Mouse (Mus musculus) fibroblast of lung, adult 2 months (primary cell): ENCODE measurements around the gene Fstl3.

Experiments
- DNase-seq: peaks from one replicate; pipeline ENCODE4 v3.0.0-alpha.2; 2011; ENCODE audit warnings: low read depth

The Fstl3 gene

DNA sequence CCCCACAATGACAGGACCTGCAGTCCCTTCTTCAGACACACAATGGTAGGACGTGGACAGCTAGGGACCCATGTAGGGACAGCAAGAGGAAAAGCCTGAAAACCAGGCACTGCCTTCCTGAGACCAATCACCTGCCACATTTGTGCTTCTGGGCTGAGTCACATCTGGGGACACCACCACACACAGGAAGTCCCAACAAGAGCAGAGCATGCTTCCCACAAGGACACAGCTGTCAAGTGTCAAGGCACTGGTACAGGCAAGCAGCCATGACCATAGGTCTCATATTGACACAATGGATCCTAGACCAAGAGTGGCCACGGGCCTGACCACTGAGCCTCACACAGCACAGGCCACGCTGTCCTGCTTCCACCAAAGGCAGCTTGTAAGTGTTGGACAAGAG lies 14.2 kb upstream of the Fstl3 start:
- no peak for DNase-seq

DNA sequence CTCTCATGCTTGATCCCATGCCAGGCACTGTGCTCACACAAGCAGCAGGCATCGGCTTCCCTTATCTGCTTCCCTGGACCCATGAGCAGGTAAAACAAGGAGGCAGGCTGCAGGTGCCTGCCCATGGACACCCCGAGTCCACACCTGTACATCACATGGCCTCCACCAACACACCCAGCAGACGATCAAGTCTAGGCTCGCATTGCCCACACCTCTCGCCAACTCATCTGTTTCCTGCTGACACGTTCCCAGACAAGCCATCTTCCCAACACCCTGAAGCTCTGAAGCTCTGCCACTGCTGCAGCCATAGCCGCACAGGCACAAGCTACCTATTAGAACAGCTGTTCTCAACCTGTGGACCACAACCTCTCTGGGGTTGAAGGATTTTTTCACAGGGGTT lies 12.8 kb upstream of the Fstl3 start:
- no peak for DNase-seq

- no peak for DNase-seq
Observed at GRCm38 (mm10) chr10:79765228-79765745, 11.8 kb upstream of the Fstl3 start.

DNA sequence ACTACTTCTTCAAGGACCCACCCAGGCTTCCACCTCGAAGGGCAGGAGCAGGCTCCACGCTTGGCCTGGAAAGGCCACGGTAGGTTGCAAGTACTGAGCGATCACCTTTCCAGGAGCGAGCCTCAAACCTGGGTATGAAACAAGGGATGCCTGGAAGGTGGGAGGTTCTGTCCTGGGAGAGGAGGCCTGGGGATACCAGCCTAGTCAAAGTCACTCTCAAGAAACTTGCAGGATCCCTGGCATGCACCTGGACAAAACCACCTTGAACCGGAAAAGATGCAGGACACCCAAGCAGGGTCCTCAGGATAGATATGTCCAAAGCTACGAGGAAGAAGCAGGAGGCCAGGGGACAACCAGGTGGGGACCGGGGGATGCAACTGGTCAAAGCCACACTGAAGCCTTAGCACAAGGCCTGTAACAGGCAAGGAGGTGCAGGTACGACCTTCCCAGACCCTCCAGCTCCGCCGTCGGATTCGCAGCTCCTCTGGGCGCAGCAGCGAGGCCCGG lies 11.0 kb upstream of the Fstl3 start:
- no peak for DNase-seq

DNA sequence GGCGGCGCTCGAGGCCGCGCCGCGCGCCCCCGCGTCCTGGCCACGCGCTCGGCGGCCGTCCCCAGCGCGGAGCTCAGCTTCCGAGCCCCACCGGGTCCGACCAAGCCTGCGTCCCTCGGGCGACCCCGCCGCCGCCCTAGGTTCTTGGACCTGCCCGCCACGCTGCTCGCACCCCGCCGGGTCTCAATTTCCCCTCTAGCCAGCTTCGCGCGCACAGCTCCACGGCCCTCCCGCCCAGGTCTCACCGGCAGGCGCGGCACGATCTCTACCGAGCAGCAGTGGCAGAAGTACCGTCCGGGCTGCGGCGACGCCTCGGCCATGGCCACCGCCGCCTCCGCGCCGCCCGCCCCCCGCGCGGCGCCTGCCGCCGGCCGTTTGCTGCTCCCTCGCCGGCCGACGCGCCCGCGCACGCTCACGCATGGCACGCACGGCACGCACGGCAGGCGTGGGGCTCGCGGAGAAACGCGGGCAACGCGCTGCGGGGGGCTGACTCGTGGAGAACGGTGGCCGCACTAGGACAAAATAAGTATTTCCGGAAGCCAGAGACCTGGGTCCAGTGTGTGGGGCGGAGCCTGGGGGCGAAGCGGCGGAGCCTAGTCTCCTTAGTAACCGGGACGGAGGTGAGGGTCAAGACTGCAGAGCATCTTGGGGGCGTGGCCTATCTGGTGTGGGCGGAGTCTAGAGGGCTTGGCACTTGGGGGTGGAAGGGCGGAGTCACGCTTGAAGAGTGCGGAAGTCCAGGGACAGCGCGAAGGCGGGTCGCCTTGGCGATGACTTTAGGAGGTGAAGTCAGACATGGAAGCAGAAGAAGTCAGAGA lies 10.4 kb upstream of the Fstl3 start, which contains the start of gene Rnf126:
Rnf126 (minus strand) TSS at position 445 of the 818 bp plus-strand sequence.
- DNase-seq, result peak; percentile 99

DNA sequence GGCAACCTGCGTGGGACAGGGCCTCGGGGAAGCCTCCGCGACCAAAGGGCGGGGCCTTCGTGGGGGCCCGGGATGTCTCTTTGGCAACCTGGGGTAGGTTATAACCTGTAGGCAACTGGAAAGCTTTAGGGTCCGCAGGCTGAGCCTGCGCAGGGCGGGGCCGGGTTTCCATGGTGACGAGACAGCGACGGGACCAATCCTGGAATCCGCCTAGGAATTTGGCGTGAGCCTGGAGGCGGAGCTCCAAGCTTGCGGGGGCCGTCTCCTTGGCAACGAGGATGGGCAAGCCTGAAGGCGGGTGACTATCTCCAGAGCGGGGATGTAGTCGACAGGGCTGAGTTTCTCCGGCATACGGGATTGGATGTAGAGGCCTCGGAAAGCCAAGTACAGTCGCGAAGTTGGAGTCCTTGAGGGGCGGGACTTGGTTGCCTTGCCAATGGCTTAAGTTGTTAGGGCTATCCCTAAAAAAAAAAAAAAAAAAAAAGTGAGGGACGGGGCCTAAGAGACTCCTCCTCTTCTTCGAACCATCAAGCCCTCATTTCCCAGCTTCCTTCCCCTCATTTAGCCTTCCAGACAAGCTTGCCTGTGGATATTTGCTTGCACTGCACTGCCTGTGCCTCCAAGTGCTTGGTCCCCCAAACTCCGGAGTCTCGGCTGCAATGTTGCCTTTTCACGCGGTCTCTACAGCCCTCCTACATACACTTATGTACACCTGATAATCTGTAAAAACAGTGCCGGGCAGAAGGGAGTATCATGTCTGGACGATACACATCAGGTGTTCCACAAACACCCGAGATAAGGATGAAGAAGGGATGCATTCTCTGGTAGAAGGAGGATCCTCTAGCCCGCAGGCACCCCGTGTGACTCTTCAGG lies 9.5 kb upstream of the Fstl3 start:
- DNase-seq, result peak; percentile 82

GRCm38 (mm10) chr10:79768400-79768799 lies 8.7 kb upstream of the Fstl3 start:
- peak; percentile 22 for DNase-seq

GRCm38 (mm10) chr10:79769329-79769728 lies 7.7 kb upstream of the Fstl3 start:
- DNase-seq, result no peak

DNA sequence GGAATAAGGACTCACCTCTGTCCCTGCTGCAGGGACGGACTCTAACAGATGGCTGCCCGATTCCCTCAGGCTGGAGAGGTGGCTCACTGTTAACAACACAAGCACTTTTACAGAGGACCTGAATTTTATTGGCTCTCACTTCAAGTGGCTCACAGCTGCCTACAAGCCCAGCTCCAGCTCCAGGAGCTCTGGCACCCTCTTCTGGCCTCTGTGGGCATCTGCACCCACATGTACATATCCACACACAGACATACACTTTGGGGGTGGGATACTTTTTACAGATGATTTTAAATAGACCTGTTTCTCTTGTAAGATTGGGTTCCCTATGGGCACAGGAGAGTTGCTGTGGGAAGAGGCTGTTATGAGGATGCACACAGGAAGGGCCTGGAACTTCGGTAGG lies 4.8 kb upstream of the Fstl3 start:
- no peak for DNase-seq

DNA sequence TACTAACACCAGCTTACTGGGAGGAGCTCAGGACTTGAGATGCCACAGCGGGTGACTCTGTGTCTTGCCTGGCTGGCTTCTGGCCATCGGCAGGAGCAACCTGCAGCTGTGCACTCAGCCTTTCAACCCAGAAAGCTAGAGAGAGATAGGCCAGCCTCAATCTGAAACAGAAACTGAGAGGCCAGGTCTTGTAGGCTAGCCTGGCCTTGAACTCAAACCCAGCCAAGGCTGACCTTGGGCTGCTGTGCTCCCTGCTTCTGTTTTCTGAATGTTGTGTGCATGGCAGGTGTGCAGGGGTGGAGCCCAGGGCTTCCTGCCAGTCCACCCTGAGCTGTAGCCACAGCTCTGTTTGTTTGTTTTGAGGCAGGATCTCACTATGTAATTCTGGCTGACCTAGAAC lies 3.9 kb upstream of the Fstl3 start:
- DNase-seq, result no peak

DNA sequence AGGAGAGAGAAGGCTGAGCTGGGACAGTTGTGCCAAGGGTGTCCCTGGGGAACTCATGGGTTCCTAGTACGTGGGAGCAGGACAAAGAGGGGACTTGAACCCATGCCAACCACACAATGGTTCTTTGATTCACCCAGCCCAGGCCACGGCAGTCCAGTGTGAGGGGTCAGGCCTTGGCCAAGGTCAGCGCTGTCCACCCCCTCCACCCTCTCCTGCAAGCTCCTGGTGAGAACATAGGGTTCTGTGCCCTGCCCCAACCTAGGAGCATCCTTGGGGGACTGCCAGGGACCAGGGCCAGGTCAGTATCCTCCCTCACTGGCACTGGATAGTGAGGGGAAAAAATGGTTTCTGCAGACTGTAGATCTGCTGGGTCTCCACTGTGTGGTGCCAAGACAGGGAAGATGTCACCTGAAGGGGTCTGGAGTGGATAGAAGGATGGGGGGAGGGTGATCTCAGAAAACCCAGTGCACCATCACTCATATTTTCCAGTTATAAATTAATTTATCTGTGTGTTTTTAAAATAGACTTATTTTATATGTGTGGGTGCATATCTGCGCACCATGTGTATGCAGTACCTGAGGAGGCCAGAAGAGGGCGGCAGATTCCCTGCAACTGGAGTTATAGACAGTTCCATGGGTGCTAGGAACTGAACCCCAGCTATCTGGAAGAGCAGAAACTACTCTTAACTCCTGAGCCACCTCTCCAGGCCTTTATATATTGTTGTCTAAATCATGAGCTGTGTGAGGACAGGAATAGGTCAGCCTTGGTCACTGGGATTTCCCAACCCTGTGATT lies 2.4 kb upstream of the Fstl3 start:
- DNase-seq, result no peak

DNA sequence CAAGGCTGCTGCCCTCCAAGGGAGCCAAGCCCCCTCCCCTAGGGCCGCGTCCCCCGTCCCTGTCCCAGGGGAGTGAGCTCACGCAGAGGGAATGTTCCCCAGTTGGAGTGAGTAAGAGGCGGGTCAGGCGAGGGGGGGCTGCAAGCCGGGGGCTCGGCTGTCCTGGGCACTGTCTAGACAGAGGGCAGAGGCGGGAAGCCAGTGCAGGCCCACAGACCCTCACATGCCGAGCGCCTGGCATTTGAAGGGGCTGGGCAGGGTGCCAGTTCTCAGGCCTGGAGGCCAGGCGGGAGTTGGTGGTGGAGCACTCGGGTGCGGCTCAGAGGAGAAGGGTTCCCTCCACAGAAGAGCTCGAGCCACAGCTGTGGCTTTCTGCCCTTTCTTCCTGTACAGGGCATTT lies 934 bp downstream of the Fstl3 start:
- DNase-seq, result peak; percentile 75

GRCm38 (mm10) chr10:79779193-79779592 lies 2.1 kb downstream of the Fstl3 start:
- DNase-seq, result no peak

- peak; percentile 60 for DNase-seq
Observed at GRCm38 (mm10) chr10:79779784-79780663, 3.0 kb downstream of the Fstl3 start.

GRCm38 (mm10) chr10:79780664-79781015 lies 3.6 kb downstream of the Fstl3 start:
- no peak for DNase-seq

DNA sequence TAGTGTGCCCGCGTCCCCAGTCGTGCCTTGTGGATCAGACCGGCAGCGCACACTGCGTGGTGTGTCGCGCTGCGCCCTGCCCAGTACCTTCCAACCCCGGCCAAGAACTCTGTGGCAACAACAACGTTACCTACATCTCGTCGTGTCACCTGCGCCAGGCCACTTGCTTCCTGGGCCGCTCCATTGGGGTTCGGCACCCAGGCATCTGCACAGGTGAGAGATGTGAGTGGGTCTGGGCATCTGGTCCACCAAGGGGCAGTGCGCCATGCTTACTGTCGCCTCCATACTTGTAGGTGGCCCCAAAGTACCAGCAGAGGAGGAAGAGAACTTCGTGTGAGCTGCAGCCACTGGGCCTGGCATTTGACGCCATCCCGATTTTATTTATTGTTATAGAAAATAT lies 4.1 kb downstream of the Fstl3 start:
- no peak for DNase-seq

DNA sequence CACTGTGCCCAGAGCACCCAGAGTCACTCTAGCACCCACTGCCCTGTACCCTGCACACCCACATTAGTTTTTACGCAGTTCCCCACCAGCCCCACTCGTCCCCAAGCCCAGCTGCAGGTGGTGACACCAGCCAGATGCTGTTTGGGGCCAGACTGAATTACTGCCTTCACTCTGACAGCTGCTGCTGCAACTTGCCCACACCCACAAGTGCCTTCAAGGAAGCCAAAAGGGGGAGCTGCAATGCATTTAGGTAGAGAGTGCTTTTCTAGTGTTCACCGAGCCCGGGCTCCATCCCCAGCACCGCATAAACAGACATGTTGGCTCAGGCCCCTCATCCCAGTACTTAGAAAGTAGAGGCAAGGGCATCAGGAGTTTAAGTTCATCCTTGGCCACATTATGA lies 4.9 kb downstream of the Fstl3 start:
- no peak for DNase-seq

DNA sequence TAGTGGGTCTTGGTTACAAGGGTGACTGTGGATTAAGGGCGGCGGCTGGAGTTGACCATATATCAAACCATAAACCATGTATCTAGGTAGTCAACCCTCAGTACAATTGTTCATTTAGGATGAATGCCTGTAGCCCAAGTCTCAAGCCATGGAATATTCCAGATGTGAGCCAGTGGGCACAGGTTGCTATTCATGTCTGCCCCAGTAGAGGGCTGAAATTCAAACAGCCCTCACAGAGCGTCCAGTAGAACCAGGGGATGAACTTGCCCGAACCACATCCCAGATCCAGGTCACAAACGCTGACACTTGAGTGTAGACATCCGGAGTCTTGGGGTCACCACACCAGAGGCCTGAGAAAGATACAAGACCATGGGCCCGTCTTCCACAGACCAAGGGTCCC lies 6.0 kb downstream of the Fstl3 start:
- DNase-seq, result no peak

GRCm38 (mm10) chr10:79783920-79784800 lies 7.1 kb downstream of the Fstl3 start:
- no peak for DNase-seq
